Mouse (Mus musculus): ENCODE results near the gene Nup133. TPM values are rescaled to one million over a fixed set of nuclear protein-coding genes. Genes with fewer than 3 reads are reported as not detected.
"Not testable (repeated sequence)": the region's sequence is repeated elsewhere in the genome, so short reads cannot be mapped to it uniquely, and the experiment has no call there.

The Nup133 gene
- total RNA-seq (2021), result 10 to 100 TPM; 21.7 to 24.3 TPM

GRCm38 (mm10) chr8:123948942-123949685, at the start of gene Nup133:
TSS of gene Nup133 (minus strand) at chr8:123949265.
- peak; percentile 100 for DNase-seq (ENCODE audit: extremely low spot score in 1 of 2, low spot score in 1 of 2)

- no peak for DNase-seq (ENCODE audit: extremely low spot score in 1 of 2, low spot score in 1 of 2)
Observed at GRCm38 (mm10) chr8:123993997-123994396, 44.9 kb upstream of the Nup133 start.

- no peak for DNase-seq (ENCODE audit: extremely low spot score in 1 of 2, low spot score in 1 of 2)
Observed at GRCm38 (mm10) chr8:123993597-123993996, 44.5 kb upstream of the Nup133 start.

- DNase-seq (ENCODE audit: extremely low spot score in 1 of 2, low spot score in 1 of 2), result no peak
Observed at GRCm38 (mm10) chr8:123992587-123992986, 43.5 kb upstream of the Nup133 start.

GRCm38 (mm10) chr8:123990277-123991049, 41.4 kb upstream of the Nup133 start:
- no peak for DNase-seq (ENCODE audit: extremely low spot score in 1 of 2, low spot score in 1 of 2)

GRCm38 (mm10) chr8:123989128-123989527, 40.1 kb upstream of the Nup133 start:
- DNase-seq (ENCODE audit: extremely low spot score in 1 of 2, low spot score in 1 of 2), result no peak

- DNase-seq (ENCODE audit: extremely low spot score in 1 of 2, low spot score in 1 of 2), result no peak
Observed at GRCm38 (mm10) chr8:123988605-123989038, 39.6 kb upstream of the Nup133 start.

- peak; percentile 65 for DNase-seq (ENCODE audit: extremely low spot score in 1 of 2, low spot score in 1 of 2)
Observed at GRCm38 (mm10) chr8:123982826-123983400, 33.8 kb upstream of the Nup133 start, which contains the start of gene Abcb10. TSS of gene Abcb10 (minus strand) at chr8:123983122.

GRCm38 (mm10) chr8:123982291-123982793, 33.3 kb upstream of the Nup133 start:
- peak in 1 of 2 experiments; percentile 30 for DNase-seq (ENCODE audit: extremely low spot score in 1 of 2, low spot score in 1 of 2)

GRCm38 (mm10) chr8:123981674-123982073, 32.6 kb upstream of the Nup133 start:
- DNase-seq (ENCODE audit: extremely low spot score in 1 of 2, low spot score in 1 of 2), result peak in 1 of 2 experiments; percentile 42

- no peak for DNase-seq (ENCODE audit: extremely low spot score in 1 of 2, low spot score in 1 of 2)
Observed at GRCm38 (mm10) chr8:123980239-123980638, 31.2 kb upstream of the Nup133 start.

GRCm38 (mm10) chr8:123978926-123979325, 29.9 kb upstream of the Nup133 start:
- no peak for DNase-seq (ENCODE audit: extremely low spot score in 1 of 2, low spot score in 1 of 2)

GRCm38 (mm10) chr8:123978166-123978838, 29.2 kb upstream of the Nup133 start:
- DNase-seq (ENCODE audit: extremely low spot score in 1 of 2, low spot score in 1 of 2), result no peak

- no peak for DNase-seq (ENCODE audit: extremely low spot score in 1 of 2, low spot score in 1 of 2)
Observed at GRCm38 (mm10) chr8:123977499-123977898, 28.4 kb upstream of the Nup133 start.

GRCm38 (mm10) chr8:123973495-123973894, 24.4 kb upstream of the Nup133 start:
- DNase-seq (ENCODE audit: extremely low spot score in 1 of 2, low spot score in 1 of 2), result no peak

- no peak for DNase-seq (ENCODE audit: extremely low spot score in 1 of 2, low spot score in 1 of 2)
Observed at GRCm38 (mm10) chr8:123966896-123967295, 17.8 kb upstream of the Nup133 start.

- no peak for DNase-seq (ENCODE audit: extremely low spot score in 1 of 2, low spot score in 1 of 2)
Observed at GRCm38 (mm10) chr8:123961371-123961770, 12.3 kb upstream of the Nup133 start.

- DNase-seq (ENCODE audit: extremely low spot score in 1 of 2, low spot score in 1 of 2), result not testable (repeated sequence)
Observed at GRCm38 (mm10) chr8:123960556-123960955, 11.5 kb upstream of the Nup133 start.

GRCm38 (mm10) chr8:123960056-123960455, 11.0 kb upstream of the Nup133 start:
- DNase-seq (ENCODE audit: extremely low spot score in 1 of 2, low spot score in 1 of 2), result no peak

GRCm38 (mm10) chr8:123959473-123959872, 10.4 kb upstream of the Nup133 start:
- DNase-seq (ENCODE audit: extremely low spot score in 1 of 2, low spot score in 1 of 2), result no peak

Data from layer of hippocampus, postnatal 25 days (tissue).